Mouse (Mus musculus) layer of hippocampus, postnatal 10 days (tissue): ENCODE data around the gene Gm49711. TPM values are rescaled to one million over a fixed set of nuclear protein-coding genes. Genes with fewer than 3 reads are reported as not detected.
"Not testable (repeated sequence)": the region's sequence is repeated elsewhere in the genome, so short reads cannot be mapped to it uniquely, and the experiment has no call there.

Experiments
- DNase-seq, 2 experiments: peaks; one replicate each; pipeline ENCODE4 v3.0.0; 2021; ENCODE audit warnings: low spot score in 2 of 2
- total RNA-seq, 2 experiments: library from RNA; stranded (reverse); gene quantifications; 2 replicates each; pipeline ENCODE4 v1.2.3; 2021

Gene Gm49711
- total RNA-seq, 2 experiments from 2014 or later, result 0.31 TPM; not detected in 1

- DNase-seq, result no peak
These were observed 3.5 kb downstream of the Gm49711 start for GRCm38 (mm10) chr16:92061586-92061985.

- DNase-seq, result no peak
These were observed 4.7 kb downstream of the Gm49711 start for GRCm38 (mm10) chr16:92062832-92063231.

- no peak for DNase-seq
These were observed 6.7 kb downstream of the Gm49711 start for GRCm38 (mm10) chr16:92064801-92065200.

- no peak for DNase-seq
These were observed 12.2 kb downstream of the Gm49711 start for GRCm38 (mm10) chr16:92070338-92070737.

GRCm38 (mm10) chr16:92076797-92077196 lies 18.7 kb downstream of the Gm49711 start:
- DNase-seq, result no peak

GRCm38 (mm10) chr16:92083771-92084453 lies 25.8 kb downstream of the Gm49711 start:
- no peak for DNase-seq

GRCm38 (mm10) chr16:92089225-92089624 lies 31.1 kb downstream of the Gm49711 start:
- DNase-seq, result no peak

- no peak for DNase-seq
These were observed 33.8 kb downstream of the Gm49711 start for GRCm38 (mm10) chr16:92091876-92092275.

- no peak for DNase-seq
These were observed 40.4 kb downstream of the Gm49711 start for GRCm38 (mm10) chr16:92098351-92099051.

GRCm38 (mm10) chr16:92099598-92099997 lies 41.5 kb downstream of the Gm49711 start:
- DNase-seq, result no peak

- no peak for DNase-seq
These were observed 42.0 kb downstream of the Gm49711 start for GRCm38 (mm10) chr16:92100111-92100510.

- no peak for DNase-seq
These were observed 44.0 kb downstream of the Gm49711 start for GRCm38 (mm10) chr16:92102115-92102514.

- DNase-seq, result not testable (repeated sequence)
These were observed 44.8 kb downstream of the Gm49711 start for GRCm38 (mm10) chr16:92102931-92103330.

- DNase-seq, result no peak
These were observed 45.6 kb downstream of the Gm49711 start for GRCm38 (mm10) chr16:92103572-92104331.

GRCm38 (mm10) chr16:92104332-92104590 lies 46.1 kb downstream of the Gm49711 start:
- DNase-seq, result no peak

GRCm38 (mm10) chr16:92104951-92105350 lies 46.8 kb downstream of the Gm49711 start:
- DNase-seq, result no peak

GRCm38 (mm10) chr16:92105631-92106030 lies 47.5 kb downstream of the Gm49711 start:
- DNase-seq, result no peak

- no peak for DNase-seq
These were observed 49.2 kb downstream of the Gm49711 start for GRCm38 (mm10) chr16:92107346-92107745.

GRCm38 (mm10) chr16:92114706-92115241 lies 56.7 kb downstream of the Gm49711 start:
- DNase-seq, result peak in 1 of 2 experiments; percentile 37

- peak in 1 of 2 experiments; percentile 42 for DNase-seq
These were observed 57.7 kb downstream of the Gm49711 start for GRCm38 (mm10) chr16:92115611-92116421.
